Mouse (Mus musculus) thymus, postnatal 14 days (tissue): Measurements from ENCODE around the gene Cavin4.
"Not testable (repeated sequence)": the region's sequence is repeated elsewhere in the genome, so short reads cannot be mapped to it uniquely, and the experiment has no call there.

ENCODE experiments used
- DNase-seq: peaks from one replicate; pipeline ENCODE4 v3.0.0; 2021

Cavin4 gene

DNA sequence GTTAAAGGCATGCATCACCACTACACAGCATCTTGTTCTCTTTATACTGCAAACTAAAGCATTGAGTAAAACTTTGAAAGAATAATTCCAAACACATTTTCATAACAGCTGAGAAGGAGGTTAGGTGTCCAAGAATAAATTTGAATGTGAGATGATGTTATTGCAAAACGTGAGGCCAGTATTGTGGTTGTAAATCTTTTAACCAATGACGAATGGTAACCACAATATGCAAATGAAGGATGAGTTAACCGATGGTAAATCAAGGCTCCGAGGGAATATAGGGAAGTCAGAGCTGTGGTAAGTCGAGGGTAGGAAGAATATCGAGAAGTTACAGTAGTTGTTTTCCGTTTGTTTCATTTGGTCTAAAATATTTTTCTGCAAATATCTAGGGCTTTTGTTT, 11.1 kb downstream of the Cavin4 start:
- DNase-seq, result no peak

DNA sequence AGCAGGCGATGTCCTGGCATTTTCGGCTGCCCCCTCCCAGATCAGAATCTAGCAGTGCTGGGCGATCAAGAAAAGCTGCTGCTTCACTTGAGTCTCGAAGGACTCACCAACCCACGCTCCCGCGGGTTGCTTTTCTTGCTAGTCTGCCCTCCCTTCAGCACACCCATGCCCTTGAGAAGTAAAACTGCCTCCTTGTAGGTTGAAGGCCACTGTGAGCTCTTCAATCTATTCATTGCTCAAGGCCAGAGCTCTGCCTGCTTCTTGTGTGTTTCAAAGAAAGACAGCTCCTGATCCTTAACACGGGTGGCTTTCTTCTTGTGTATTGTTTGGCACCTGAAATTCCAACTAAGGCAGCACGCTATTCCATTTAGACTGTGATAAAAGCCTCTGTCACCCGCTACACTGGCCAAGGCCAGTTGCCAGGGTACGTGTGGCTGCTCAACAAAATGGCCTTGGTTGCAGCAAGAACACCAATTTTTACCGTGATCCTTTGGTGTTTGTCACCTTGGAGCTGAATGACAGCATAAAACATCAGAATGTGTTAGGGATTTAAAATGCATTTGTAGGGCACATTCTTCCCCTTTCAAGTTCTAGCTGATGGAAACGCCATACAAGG, 13.4 kb downstream of the Cavin4 start:
- DNase-seq, result no peak

DNA sequence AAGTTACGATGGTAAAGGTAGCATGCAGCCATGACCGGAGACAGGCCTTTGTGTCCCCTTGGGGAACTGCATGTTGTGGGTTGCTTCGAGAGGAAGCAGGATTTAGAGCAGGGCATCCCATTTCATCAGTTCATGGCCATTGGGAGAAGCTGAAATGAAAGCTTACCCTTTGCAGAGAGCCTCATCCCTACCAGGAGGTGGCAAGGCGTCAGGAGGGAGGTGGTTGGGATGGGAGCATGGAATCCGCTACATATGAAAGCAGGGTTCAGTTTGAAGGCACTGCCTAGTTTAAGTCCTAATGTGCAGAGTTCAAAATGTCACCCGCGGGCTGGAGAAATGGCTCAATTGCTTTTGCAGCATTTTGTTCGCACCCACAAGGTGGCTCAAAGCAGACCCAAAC, 14.0 kb downstream of the Cavin4 start:
- DNase-seq, result no peak

DNA sequence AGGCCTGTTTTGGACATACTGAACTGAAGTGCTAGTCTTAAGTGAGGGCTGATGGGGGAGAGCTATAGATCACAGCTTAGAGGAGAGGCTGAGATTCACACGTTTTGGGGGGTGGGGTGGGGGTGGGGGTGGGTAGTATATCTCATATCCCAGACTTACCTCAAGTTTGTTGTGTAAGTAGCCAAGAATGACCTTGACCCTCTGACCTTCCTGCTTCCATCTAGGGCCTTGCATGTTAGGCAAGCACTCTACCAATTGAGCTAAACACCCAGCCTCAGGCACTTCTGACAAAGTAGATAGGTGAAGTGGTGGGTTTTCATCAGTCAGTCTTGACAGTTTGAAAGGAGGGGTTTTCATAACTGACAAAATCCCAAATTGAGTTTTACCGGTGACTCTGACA, 14.5 kb downstream of the Cavin4 start:
- no peak for DNase-seq

DNA sequence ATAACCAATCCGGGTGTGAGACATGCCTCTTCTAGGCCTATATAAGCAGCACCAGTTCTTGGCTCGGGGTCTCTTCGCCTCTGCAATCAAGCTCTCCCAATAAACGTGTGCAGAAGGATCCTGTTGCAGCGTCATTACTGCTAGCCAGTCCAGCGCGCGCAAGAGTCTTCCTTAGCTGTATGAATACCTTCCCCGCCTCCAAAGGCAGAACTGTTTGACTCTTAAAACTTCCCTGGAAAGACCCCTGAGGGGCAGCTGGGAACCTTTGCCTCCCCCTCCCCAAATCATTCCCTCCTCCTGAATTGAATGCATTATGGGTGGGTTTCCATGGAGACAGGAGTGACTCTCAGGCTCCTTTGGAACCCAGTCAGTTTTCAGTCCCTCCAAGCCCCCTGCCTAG, 15.5 kb downstream of the Cavin4 start:
- DNase-seq, result no peak

DNA sequence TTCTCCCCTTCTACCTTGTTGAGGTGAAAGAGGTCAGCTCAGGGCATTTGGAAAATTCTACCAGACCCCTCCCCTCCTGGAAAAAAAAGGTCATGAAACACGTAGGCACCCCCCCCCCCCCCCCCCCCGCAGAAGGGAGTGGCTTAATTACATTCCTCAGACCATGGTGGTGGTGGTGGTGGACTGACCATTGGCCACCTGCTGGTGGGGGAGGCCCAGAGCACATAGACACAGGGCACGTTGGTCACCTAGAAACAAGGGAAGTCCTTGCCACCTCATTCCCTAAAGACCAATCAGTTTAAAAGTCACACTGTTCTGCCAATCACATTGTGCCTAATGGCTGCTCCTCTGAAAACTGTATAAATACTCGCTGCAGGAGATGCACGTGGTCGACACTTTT, 16.4 kb downstream of the Cavin4 start:
- not testable (repeated sequence) for DNase-seq

DNA sequence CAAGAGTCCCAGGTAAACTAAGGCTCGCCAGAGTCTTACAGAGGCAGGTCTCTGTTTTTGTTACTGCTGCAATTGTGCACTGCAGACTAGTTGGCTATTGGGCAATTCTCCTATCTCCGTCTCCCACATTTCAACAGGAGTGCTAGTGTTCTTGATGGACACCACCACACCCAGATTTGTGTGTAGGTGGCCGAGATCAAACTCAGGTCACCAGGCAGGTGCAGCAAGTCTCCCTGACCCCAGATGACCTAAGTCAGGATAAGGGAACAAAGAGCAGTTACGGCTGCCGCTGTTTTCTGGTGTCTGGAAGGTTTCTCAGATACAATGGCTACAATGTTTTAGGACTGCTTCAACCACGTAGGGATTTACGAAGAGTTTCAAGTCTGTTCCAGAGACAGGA, 16.9 kb downstream of the Cavin4 start:
- no peak for DNase-seq

GRCm38 (mm10) chr4:48680648-48681343, 17.5 kb downstream of the Cavin4 start:
- DNase-seq, result peak; percentile 30

GRCm38 (mm10) chr4:48683126-48683525, 19.8 kb downstream of the Cavin4 start:
- DNase-seq, result no peak

DNA sequence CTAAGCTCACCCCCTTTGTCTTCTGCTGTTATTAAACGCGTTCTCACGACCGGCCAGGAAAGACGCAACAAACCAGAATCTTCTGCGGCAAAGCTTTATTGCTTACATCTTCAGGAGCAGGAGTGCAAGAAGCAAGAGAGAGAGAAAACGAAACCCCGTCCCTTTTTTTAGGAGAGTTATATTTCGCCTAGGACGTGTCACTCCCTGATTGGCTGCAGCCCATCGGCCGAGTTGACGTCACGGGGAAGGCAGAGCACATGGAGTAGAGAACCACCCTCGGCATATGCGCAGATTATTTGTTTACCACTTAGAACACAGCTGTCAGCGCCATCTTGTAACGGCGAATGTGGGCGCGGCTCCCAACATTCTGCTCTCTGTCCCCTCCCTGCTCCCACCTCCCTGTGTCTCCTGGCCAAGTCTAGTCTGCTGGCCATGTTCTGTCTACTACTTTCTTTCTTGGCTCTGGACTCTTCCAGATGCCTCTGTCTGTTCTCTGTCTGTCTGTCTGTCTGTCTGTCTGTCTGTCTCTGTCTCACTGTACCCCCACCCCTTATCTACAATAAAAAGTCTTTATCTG, 20.4 kb downstream of the Cavin4 start:
- DNase-seq, result not testable (repeated sequence)

- no peak for DNase-seq
These were observed 21.4 kb downstream of the Cavin4 start for GRCm38 (mm10) chr4:48684593-48685187.

GRCm38 (mm10) chr4:48688148-48688547, 24.8 kb downstream of the Cavin4 start:
- no peak for DNase-seq

DNA sequence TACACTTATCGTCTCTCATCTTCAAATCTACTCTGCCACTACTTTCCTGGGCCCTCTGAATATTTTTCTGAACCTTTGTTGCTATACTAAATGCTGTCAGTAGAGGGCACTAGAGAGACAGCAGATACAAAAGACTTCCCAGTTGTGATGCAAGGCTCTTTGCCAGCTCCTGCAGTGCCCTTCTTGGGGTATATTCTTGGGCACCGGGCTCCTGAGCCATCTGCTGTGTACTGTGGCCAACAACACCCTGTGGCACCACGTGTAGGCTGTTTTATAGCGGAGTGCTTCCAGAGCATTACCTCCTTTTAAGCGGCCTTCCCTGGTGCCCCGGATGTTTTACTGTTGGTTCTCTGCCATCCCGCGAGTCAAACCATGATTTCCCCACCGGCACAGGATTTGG, 27.3 kb downstream of the Cavin4 start:
- peak; percentile 19 for DNase-seq

- peak; percentile 14 for DNase-seq
These were observed 28.6 kb downstream of the Cavin4 start for GRCm38 (mm10) chr4:48691793-48692437.

GRCm38 (mm10) chr4:48692736-48693292, 29.5 kb downstream of the Cavin4 start:
- no peak for DNase-seq

- no peak for DNase-seq
These were observed 33.4 kb downstream of the Cavin4 start for GRCm38 (mm10) chr4:48696706-48697105.

- no peak for DNase-seq
These were observed 34.0 kb downstream of the Cavin4 start for GRCm38 (mm10) chr4:48697302-48697701.

DNA sequence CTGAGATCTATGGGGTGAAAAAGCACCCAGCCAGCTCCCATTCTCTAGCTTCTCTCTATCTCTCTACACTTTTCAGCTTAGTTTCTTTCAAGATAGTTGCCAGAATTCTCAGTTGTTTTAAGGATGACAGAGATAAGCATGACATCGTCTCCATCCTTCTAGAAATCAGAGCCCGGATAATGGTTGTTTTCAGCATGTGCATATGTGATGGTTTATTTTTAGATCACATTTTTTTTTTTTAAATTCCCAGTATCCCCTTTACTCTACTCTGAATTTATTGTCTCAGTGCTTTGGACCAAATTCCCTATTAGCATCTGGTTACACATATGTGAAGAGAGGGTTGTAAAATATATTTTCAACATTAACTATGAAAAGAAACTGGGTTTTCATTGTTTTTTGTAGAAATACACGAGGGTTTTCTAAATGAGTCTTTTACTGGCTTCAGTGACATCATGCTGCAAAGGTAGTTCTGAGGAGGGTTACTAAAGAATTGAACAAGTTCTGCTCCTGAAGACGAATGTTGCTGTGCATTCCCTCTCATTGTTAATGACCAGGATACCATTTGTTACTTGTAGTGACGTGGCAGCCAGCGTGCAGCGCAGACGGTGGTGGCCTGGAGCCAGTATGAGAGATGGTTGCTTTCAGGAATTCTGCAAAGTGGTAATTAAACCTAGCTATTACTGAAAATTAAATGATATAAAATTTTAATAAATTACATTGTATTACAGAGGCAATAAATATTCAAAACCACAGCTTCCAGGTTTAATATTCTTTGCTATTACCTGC, 52.7 kb downstream of the Cavin4 start:
- DNase-seq, result no peak

DNA sequence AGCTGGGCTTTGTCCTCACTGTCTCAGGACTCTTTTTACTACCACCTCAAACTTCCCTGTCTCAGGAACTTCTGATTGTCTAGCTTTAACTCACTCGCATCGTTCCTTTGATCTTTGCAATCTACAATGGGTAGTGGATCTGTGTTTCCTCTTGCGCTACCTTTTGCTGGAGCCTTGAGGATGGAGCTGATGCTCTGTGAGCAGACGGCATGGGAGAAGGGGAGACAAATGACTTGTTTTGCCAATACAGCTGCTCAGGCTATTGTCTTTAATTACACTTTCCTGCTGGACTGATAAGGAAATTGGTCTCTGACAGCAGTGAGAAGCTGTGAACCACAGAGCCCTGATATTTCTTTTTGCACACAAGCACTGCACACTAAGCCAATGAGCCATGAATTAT, 53.5 kb downstream of the Cavin4 start:
- no peak for DNase-seq
